Mouse (Mus musculus): ENCODE data around the gene Phkg1.

DNA sequence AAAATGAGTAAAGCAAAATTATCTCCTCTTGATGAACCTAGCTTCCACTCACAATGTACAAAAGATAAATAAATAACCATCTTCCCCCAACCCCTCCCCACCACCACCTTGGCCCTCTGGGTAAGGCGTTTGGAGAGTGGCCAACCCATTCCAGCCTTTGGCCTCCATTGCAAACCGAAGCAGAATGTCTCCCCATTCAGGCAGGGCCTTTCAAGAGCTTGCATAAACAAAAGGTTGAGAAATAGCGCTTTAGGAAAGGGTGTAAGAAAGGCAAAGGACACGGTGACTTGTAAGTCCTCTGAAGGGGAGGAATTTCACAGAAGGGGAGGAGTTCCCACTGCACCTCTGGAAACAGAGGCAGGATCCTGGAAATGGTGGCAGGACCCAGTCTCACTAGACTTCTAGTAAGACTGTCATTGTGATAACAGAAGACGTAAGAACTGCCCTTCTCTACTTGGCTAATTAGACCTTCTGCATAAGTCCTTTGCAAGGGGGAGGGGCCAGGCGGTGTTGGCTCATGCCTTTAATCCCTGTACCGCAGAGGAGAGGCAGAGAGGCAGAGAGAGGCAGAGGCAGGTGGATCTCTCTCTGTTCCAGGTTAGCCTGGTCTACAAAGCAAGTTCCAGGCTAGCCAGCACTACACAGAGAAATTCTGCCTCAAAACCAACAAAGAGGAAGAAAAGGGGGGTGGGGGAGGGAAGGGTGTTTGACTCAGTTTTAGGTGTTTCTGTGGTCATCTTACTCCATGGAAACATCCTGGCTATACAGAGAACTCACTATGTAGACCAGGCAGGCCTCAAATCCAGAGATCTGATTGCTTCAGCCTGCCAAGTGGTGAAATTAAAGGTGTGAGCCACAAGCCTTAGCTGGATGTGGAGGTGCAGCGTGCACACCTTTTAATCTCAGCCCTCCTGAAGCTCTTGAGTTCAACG, 31.8 kb upstream of the Phkg1 start:
- TF ChIP-seq CTCF (IDR thresholded peaks at IDR 0.05) (no peak), EP300 (IDR thresholded peaks at IDR 0.05) (peak; percentile 66)
